Mouse (Mus musculus) small intestine, adult 2 months (tissue): ENCODE measurements at regions not wholly inside any gene's neighbourhood (a gene's known extent, or its start where the extent isn't known, plus 50 kb on each side); places are given as distances from the start of the nearest gene placed in this dataset.

Source experiments
- H3K27ac ChIP-seq: fragments of 200-500 bp; 2 replicates; pipeline ENCODE4 v1.5.1; 2012; ENCODE audit warnings: low read depth, low read length, control low read depth, inconsistent platforms; ENCODE audit not compliant: insufficient read depth
- H3K27me3 ChIP-seq: fragments of 200-500 bp; 2 replicates; pipeline ENCODE4 v1.6.1; 2012; ENCODE audit warnings: mild to moderate bottlenecking, moderate library complexity, low read length, inconsistent platforms; ENCODE audit not compliant: control insufficient read depth, insufficient read depth
- H3K36me3 ChIP-seq: fragments of 200-500 bp; 2 replicates; pipeline ENCODE4 v1.6.1; 2012; ENCODE audit warnings: mild to moderate bottlenecking, low read length, control low read depth, inconsistent platforms; ENCODE audit not compliant: control insufficient read depth, insufficient read depth
- H3K4me1 ChIP-seq: fragments of 200-500 bp; 2 replicates; pipeline ENCODE4 v1.6.1; 2012; ENCODE audit warnings: low read length, inconsistent platforms, mixed read lengths; ENCODE audit not compliant: control insufficient read depth, insufficient read depth, insufficient read length
- H3K4me3 ChIP-seq: fragments of 200-500 bp; 2 replicates; pipeline ENCODE4 v1.5.1; 2012; ENCODE audit warnings: low read depth, mild to moderate bottlenecking, control low read depth, inconsistent platforms, low read length, moderate library complexity
- CTCF ChIP-seq: fragments of 200-500 bp; IDR thresholded peaks from 2 replicates; pipeline ENCODE4 v1.5.1; 2012; ENCODE audit warnings: low read depth, mild to moderate bottlenecking, control low read depth, inconsistent platforms, low read length, moderate library complexity, mixed read lengths; ENCODE audit not compliant: insufficient replicate concordance, insufficient read length; ENCODE audit errors: extremely low read depth
- POLR2A ChIP-seq: fragments of 200-500 bp; IDR thresholded peaks from 2 replicates; pipeline ENCODE4 v1.6.1; 2012; ENCODE audit warnings: low read depth, mild to moderate bottlenecking, control low read depth, inconsistent platforms, low read length, moderate library complexity
- WGBS: fragments of 180-500 bp; shearing (Covaris S2); methylation state at CpG from one replicate; pipeline ENCODE4 v1.1.7; 2018; 5-methylcytosine and 5-hydroxymethylcytosine counted together

DNA sequence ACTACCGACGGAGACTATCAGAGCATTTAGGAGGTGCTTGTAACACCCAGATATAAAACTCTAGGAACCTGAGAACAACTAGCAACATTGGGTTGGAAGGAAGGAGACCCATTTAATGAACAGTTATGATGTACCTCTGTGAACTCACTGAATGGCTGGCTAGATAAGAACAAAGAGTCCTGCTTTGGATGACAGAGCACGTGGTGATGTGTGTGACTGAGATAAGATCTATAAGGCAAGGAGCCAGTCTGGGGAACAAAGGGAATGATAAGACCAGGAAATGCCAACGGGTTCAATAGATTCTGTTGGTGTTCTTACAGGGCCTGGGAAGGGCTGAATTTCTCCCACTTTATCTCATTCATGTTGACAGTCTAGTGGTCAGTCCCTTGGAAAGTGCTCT, 86.8 kb downstream of the Cd24a start:
- 26% methylated on average over 4 of the region's 4 CpGs for WGBS

DNA sequence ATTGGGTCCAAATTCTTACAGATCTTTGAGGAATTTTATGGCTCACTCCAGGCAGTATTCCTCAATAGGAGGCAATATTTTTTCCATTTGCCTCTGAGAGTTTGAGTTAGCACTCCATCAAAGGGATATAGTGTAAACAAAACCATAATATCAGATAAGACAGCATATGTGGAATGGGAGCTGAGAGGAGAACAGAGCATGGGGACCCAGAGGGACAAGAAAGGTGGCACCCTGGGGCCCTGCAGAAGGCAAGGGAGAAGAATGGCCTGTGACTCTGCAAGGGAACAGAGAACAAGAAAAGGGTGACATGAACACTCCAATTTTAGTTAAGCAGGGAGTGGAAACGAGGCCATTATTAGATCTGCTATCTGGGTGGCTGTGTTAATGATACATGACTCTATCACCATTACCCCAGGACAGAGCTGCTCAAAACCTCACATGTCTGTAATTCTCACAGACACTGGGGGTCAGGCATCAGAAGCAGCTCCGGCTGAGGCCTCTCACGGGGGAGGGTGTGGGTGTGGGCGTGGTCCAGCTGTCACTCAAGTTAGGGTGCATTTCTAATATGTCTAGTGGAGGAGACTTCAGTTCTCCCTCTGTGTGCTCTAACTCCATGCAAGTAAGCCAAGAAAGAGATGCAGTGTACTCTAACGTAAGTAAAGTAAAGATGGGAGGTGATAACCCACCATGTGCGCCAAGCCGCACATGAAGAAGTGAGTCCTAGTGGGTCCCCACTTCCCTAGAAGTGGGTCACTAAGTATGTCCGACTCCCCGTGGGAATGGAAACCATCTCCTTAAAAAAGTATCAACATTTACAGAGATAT, 88.4 kb downstream of the Cd24a start:
- no peak for TF ChIP-seq CTCF
- no peak for TF ChIP-seq POLR2A
- peaks cover 17% of the 10 kb centered on the region for H3K4me1 ChIP-seq
- WGBS = 57% methylated on average over 9 of the region's 9 CpGs
- H3K4me3 ChIP-seq = no peak overlapping the region
- H3K36me3 ChIP-seq = no peaks in the 10 kb centered on the region
- no peaks in the 10 kb centered on the region for H3K27me3 ChIP-seq
- 0 out of 2 replicates have a peak overlapping the region, but pooled peaks have one; percentile 9 for H3K27ac ChIP-seq

More for the DNA sequence above, 86.8 kb downstream of the Cd24a start:
- Histone ChIP-seq H3K4me3 (no peak overlapping the region), H3K27ac (no peak overlapping the region), H3K36me3 (no peaks in the 10 kb centered on the region), H3K4me1 (peaks cover 17% of the 10 kb centered on the region), H3K27me3 (no peaks in the 10 kb centered on the region)
- TF ChIP-seq CTCF (no peak), POLR2A (no peak)

DNA sequence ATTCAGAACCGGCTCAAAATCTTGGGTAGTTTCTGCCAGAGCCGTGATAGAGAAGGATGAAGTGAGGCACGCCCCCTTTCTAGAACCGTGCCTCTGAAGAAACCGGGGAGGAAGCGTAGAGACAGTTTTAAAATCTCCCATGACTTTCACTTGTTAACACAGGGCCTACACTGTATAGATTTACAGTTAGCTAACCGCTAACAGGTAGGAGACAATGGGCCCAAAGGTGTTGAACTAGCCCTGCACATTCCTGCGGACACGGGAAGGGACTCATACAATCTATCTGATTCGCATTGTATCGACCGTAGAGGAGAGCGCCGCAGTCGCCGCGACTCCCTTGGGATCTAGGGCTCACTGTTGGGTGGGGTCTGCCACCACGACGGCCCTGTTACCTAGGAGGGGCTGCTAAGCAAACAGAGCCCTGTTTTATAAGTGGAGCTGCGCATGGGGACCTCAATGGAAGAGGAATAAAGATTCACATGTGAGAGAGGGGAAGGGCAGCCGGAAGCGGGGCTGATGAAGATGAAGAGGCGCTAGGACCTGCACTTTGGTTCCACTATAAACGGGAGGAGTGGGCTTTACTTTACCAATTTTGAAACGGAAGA, 89.1 kb downstream of the Cd24a start:
- Histone ChIP-seq H3K27ac (no peak overlapping the region), H3K4me1 (peaks cover 17% of the 10 kb centered on the region), H3K36me3 (no peaks in the 10 kb centered on the region), H3K4me3 (peak overlapping the region; percentile 20), H3K27me3 (no peaks in the 10 kb centered on the region)
- WGBS = 56% methylated on average over 25 of the region's 25 CpGs
- no peak for TF ChIP-seq CTCF
- TF ChIP-seq POLR2A = no peak

DNA sequence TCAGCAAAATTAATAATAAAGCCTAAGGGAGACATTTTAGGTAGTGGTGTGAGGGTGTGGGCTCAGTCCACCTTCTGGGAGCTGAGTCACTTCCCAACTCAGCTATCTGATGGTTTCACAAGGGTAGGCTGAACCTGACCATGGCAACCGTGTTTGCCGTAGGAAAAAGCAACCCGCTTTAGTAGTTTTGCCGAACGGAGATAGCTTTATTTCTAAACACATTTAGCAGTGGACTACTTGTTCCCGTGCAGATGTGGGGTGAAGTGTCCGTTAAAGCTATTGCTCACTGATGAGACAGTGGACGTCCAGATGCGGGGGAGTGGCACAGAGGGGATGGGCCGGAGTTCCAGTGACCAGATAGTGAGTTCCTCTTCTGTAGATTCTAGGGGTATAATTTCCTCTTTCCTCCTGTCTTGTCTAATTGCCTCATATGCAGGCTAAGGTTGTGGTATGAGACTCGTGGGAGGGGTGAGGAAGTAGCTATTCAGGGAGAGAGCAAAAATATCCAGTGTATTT, 89.7 kb downstream of the Cd24a start:
- H3K4me3 ChIP-seq = no peak overlapping the region
- H3K36me3 ChIP-seq = no peaks in the 10 kb centered on the region
- peaks cover 17% of the 10 kb centered on the region for H3K4me1 ChIP-seq
- WGBS = 66% methylated on average over 11 of the region's 11 CpGs
- no peaks in the 10 kb centered on the region for H3K27me3 ChIP-seq
- TF ChIP-seq POLR2A = no peak
- no peak for TF ChIP-seq CTCF
- no peak overlapping the region for H3K27ac ChIP-seq

DNA sequence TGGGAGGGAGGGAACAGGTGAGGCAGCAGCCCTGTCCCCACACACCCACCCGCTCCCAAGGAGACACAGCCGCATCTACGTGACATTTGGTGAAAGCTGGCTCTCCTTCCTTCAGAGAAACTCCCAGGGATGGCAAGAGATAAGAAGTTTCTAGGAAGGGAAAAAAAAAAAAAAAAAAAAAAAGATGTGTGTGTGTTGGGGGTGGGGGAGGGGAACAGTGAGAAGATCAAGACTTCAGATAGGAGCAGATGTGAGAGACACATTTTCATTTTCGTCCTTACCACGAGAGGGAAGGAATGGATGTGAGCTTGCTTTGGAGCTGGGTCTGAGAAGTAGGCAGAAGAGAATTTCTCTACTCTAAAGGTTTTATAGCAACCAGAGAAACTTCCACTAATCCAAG, 91.4 kb downstream of the Cd24a start:
- H3K4me1 ChIP-seq = peaks cover 19% of the 10 kb centered on the region

DNA sequence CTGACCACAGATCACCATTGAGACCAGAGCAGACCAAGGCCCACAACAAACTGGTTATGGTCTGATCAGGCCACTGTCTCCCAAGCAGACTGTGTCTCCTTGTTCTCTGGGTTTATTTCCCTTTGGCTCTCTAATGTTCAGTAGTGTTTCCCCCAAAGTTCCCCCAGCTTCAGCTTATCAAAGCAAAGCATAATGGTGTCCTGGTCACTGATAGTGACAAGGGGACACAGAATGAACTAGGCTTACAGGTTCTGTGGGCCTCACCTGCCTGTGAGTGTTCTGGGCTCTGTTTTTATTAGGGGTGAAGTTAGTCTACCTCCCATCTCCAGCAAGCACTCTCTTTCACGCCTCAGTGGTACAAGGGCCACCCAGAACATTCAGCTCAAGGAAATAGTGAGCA, 92.7 kb downstream of the Cd24a start:
- no peaks in the 10 kb centered on the region for H3K27me3 ChIP-seq
- H3K27ac ChIP-seq = no peak overlapping the region
- no peak overlapping the region for H3K4me3 ChIP-seq
- TF ChIP-seq CTCF = no peak
- TF ChIP-seq POLR2A = no peak
- peaks cover 14% of the 10 kb centered on the region for H3K4me1 ChIP-seq
- WGBS = 55% methylated on average over 1 of the region's 1 CpGs
- H3K36me3 ChIP-seq = no peaks in the 10 kb centered on the region

More for the DNA sequence above, 91.4 kb downstream of the Cd24a start:
- Histone ChIP-seq H3K27me3 (no peaks in the 10 kb centered on the region), H3K4me3 (no peak overlapping the region), H3K27ac (no peak overlapping the region), H3K36me3 (no peaks in the 10 kb centered on the region)
- TF ChIP-seq POLR2A = no peak
- no peak for TF ChIP-seq CTCF
- 77% methylated on average over 5 of the region's 5 CpGs for WGBS

DNA sequence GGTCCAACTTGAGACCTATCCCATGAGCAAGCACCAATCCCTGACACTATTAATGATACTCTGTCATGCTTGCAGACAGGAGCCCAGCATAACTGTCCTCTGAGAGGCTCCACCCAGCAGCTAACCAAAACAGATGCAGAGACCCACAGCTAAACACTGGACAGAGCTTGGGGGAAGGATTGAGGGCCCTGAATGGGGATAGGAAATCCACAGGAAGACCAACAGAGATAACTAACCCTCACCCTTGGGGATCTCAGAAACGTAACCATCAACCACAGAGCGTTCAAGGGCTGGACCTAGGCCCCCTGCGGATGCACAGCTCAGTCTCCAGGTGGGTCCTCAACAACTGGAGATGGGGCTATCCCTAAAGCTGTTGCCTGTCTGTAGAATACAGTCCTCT, 93.7 kb downstream of the Cd24a start:
- no peak overlapping the region for H3K4me3 ChIP-seq
- WGBS = 89% methylated on average over 3 of the region's 3 CpGs
- H3K27ac ChIP-seq = no peak overlapping the region
- H3K27me3 ChIP-seq = no peaks in the 10 kb centered on the region
- peaks cover 9% of the 10 kb centered on the region for H3K4me1 ChIP-seq
- H3K36me3 ChIP-seq = no peaks in the 10 kb centered on the region
- TF ChIP-seq CTCF (no peak), POLR2A (no peak)
